Mouse (Mus musculus): ENCODE measurements around the gene Prkacb. TPM values are rescaled to one million over a fixed set of nuclear protein-coding genes. Genes with fewer than 3 reads are reported as not detected.

Prkacb gene
- total RNA-seq, 2 experiments from 2014 or later, result 425 to 476 TPM

DNA sequence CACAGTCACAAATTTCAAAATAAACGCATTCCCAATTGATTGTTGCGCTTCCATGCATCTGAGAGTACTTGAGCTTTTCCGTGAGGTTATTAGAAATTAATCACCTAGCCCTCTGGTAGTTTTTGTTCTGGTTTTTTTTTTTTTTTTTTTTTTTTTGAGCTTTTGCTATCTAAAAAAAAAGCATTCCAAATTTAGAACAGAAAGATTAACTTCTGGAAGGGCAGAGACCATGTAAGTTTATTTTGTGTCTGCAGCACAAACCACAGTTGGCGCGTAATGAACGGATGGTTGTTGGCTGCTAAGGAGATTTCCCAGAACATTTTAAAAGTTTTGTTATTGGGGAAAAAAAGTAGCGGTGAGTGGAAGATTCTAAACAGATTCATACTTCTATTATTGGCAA is 834 bp upstream of the Prkacb start:
- peak overlapping the region; percentile 57 for H3K4me3 ChIP-seq
- intact Hi-C loops (cut with DNase I), result loop anchor here (1.0 to 5.0 kb wide), 3 partner anchors 39 to 292 kb away; partner anchors contain the start of genes Rpf1 and Ttll7
- H3K27ac ChIP-seq, result peak overlapping the region; percentile 96
- TF ChIP-seq CTCF (IDR thresholded peaks at IDR 0.05), result no peak
- no peak for DNase-seq (ENCODE audit: extremely low spot score in 1 of 2, low spot score in 2 of 2)

DNA sequence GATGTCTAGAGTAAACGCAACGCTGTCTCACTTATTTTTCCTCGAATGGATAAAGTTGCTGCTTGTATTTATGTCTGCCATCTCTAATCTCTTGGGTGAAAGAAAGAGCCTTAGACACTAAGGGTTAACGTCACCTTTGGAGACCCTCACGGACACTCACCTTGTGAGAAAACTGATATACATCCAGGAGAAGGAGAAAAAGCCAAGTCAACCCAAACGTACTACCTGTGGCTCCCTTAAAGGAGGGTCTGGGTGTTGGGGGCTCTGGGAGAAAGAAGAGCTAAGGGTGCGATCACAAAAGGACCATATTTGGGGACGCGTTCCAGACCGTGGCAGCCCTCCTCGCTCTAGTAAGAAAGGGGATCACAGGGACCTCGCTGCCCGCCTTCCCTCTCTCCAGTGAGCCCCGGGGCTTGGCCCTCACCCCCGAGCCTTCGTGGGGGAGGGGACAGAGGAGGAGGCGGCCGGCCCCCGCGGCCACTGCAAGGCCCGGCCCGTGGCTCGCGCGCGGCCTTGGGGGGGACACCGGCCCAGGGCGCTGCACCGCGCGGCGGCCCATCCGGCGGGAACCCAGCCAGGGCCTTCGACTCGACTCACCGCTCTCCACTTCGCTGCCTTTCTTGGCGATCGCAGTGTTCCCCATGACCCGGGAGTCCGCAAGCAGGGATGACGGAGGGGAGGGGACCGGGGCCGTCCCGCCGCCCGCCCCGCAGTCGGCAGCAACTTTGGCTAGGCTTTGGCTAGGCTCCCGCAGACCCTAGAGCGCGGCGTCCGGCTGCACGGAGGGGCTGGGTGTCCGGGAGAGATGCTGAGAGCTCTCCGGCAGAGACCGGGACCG is 530 bp downstream of the Prkacb start:
- intact Hi-C loops (cut with DNase I), result loop anchor here (5.0 kb wide), 1 partner anchor 100 kb away; no protein-coding TSS in a partner anchor
- TF ChIP-seq CTCF (IDR thresholded peaks at IDR 0.05), result no peak
- no peak for DNase-seq (ENCODE audit: extremely low spot score in 1 of 2, low spot score in 2 of 2)

DNA sequence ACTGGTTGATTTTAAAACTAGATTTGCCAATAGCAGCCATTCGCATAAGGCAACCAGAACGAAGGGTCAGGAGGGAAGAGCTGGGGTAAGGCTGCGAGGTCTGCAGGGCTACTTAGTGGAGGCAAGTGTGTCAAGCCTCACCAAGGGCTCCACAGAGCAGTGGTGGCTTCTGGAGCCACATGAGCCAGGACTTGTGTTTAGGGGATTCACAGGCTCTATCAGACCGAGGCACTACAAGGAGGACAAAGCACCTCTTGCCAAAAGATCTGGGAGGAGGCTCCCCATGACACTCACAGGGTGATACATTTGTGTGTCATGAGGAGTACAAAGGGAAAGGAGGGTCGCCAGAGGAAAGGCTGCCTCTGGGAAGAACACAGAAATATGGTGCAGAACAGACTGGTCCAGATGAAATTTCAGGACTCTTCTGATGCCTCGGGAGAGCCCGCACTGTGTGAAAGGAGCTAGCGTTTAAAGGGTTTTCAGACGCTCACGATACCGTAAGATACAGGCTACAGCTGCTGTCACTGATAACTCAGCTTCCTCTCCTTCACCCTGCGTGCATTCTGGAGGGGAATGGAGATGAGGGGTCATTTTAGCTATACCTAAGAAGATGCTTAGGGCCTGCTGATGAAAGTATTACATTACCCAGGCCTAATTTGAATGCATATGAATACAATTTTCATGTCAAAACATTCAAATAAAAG is 19.1 kb downstream of the Prkacb start:
- no peak for TF ChIP-seq CTCF (IDR thresholded peaks at IDR 0.05)
- no peak overlapping the region for H3K27ac ChIP-seq
- intact Hi-C loops (cut with DNase I), result loop anchor here (2.0 kb wide), 1 partner anchor 151 kb away; no protein-coding TSS in a partner anchor
- H3K4me3 ChIP-seq, result no peak overlapping the region
- no peak for DNase-seq (ENCODE audit: extremely low spot score in 1 of 2, low spot score in 2 of 2)

More for the DNA sequence above, 530 bp downstream of the Prkacb start:
- H3K4me3 ChIP-seq, result peak overlapping the region; percentile 57
- H3K27ac ChIP-seq, result peak overlapping the region; percentile 96

DNA sequence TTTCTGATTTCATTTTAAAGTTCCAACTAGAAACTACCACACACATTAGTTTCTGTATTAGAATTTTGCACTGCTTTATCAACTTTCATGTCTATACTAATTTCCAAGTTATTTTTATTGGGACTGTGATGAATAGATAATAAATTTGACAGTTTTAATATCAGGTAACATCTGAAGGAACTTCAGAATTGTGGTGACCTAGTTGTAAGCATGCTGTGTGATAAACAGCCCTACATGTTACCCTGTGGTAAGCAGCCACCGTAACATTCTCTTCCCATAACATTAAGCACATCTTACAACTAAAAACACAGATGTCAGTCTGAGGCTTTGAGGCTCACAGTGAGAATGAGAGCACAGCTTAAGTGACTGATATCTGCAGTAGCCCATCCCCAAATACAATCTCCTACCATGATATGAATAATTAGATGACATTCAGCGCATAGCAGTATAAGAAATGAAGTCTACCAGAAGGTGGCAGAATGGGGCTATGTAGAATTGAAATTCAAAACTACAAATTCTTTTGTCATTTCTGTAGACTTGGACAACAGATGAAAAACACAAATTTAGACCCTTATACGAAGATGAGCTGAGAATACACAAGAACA is 20.5 kb downstream of the Prkacb start:
- TF ChIP-seq CTCF (IDR thresholded peaks at IDR 0.05), result peak; percentile 73
- Histone ChIP-seq H3K27ac (no peak overlapping the region), H3K4me3 (no peak overlapping the region)
- intact Hi-C loops (cut with DNase I), result loop anchor here (1.0 to 2.0 kb wide), 2 partner anchors 123 to 153 kb away; no protein-coding TSS in a partner anchor
- DNase-seq (ENCODE audit: extremely low spot score in 1 of 2, low spot score in 2 of 2), result no peak

DNA sequence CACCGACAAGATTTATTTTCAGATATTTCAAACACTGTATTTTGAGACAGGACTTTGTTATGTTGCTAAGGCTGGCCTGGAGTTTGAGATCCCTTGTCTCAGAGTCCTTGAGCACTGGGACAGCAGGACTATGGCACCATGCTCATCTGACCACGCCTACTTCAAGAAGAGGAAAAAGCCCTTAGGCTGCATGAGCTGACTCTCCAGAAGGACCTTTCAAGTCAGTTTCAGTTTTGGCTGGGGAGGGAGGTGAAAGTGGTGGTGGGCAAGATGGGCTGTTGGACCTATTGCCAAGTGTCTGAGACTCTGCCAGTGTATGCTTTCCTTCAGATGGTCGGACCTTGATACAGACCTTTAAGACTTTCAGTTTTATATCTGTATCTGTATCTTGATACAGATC is 28.6 kb downstream of the Prkacb start:
- Histone ChIP-seq H3K27ac (no peak overlapping the region), H3K4me3 (no peak overlapping the region)
- no peak for TF ChIP-seq CTCF (IDR thresholded peaks at IDR 0.05)
- DNase-seq (ENCODE audit: extremely low spot score in 1 of 2, low spot score in 2 of 2), result no peak
- intact Hi-C loops (cut with DNase I), result loop anchor here (2.0 kb wide), 1 partner anchor 447 kb away; no protein-coding TSS in a partner anchor

DNA sequence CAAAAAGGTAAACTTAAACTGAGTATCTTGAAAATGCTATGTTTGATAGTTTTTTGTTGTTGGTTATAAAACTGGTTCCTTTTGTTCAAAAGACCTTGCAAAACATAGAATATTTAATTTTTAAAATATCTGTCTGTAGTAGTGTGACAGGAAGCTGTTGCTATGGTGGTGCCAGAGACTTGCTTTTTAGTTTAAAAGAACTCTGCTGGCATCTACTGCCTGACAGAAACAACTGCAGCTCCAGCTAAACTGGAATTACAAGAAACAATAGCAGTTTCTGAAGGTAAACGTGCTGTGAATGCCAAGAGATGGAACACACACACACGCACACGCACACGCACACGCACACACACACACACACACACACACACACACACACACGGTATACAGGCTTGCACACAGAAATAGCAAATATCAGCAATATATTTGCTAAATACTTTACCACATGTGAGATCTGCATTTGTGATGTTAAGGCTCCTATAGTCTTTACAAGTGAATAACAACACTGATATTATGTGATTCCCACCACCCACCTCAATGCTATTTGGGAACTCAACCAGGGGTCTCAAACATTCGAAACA is 29.1 kb downstream of the Prkacb start:
- Histone ChIP-seq H3K4me3 (no peak overlapping the region), H3K27ac (no peak overlapping the region)
- DNase-seq (ENCODE audit: extremely low spot score in 1 of 2, low spot score in 2 of 2), result no peak
- intact Hi-C loops (cut with DNase I), result loop anchor here (2.0 kb wide), 3 partner anchors 219 to 597 kb away; no protein-coding TSS in a partner anchor
- TF ChIP-seq CTCF (IDR thresholded peaks at IDR 0.05), result peak; percentile 70

DNA sequence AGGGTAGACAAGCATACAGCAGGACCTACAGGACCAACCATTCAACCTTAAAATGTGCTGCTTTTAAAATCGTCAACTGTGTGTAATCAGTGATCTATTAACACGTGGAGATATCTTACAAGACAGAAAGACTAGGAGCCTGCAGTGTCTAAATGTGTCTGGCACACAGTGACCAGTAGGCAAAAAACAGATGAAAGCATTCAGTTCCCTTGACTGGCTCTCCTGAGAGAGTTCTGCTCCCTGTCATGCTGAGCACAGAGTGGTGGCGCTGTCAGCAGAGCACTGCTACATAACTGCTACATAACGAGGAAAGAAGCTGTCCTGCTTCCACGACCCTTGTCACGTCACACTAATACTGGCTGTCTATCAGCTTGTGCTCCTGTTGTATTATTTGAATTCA is 30.2 kb downstream of the Prkacb start:
- H3K27ac ChIP-seq, result no peak overlapping the region
- intact Hi-C loops (cut with DNase I), result loop anchor here (2.0 kb wide), 2 partner anchors 218 to 596 kb away; no protein-coding TSS in a partner anchor
- no peak for DNase-seq (ENCODE audit: extremely low spot score in 1 of 2, low spot score in 2 of 2)
- no peak overlapping the region for H3K4me3 ChIP-seq
- no peak; the same call in none of the 2 replicates for TF ChIP-seq CTCF (IDR thresholded peaks at IDR 0.05)

DNA sequence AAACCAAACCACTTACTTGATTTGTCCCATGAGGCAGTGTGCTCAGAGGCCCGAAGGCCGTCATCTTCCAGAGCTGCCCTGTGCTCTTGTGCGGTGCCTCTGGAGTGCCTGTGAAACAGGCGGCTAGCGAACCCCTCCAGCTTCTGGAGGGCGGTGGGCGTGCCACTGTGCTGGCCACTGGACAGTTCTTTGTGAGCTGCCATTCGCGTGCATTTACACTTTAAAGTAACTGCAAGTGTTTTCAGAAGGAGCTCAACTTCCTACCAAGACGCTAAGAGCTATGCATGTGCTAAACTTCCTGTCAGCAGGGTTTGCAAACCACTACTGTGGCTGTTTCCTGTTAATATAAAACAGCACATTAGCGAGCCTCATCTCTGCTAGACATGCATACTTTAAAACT is 31.7 kb downstream of the Prkacb start:
- no peak for DNase-seq (ENCODE audit: extremely low spot score in 1 of 2, low spot score in 2 of 2)
- TF ChIP-seq CTCF (IDR thresholded peaks at IDR 0.05), result no peak
- Histone ChIP-seq H3K27ac (no peak overlapping the region), H3K4me3 (peak overlapping the region; percentile 9; the same call in 1 of the 2 replicates)
- intact Hi-C loops (cut with DNase I), result loop anchor here (1.0 kb wide), 1 partner anchor 436 kb away; no protein-coding TSS in a partner anchor

DNA sequence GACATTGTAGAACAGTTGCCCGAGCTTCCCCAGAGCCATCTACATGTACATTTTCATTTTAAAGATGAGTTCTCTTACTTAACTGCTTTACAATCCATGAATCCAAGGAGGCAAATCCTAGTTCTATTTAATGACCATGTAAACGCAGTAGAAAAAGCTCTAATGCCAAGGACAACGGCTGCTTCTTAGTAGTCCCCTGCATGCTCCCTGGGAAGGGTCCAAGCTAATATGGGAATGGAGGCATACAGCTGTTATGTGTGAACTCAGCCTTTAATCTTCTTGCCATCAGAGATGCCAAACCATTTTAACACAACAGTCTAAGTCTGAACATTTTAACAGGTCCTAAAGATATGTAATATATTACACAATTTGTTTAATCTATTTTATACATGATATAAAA is 32.5 kb downstream of the Prkacb start:
- no peak for DNase-seq (ENCODE audit: extremely low spot score in 1 of 2, low spot score in 2 of 2)
- TF ChIP-seq CTCF (IDR thresholded peaks at IDR 0.05), result no peak
- H3K27ac ChIP-seq, result no peak overlapping the region
- no peak overlapping the region for H3K4me3 ChIP-seq
- intact Hi-C loops (cut with DNase I), result no loop called here

DNA sequence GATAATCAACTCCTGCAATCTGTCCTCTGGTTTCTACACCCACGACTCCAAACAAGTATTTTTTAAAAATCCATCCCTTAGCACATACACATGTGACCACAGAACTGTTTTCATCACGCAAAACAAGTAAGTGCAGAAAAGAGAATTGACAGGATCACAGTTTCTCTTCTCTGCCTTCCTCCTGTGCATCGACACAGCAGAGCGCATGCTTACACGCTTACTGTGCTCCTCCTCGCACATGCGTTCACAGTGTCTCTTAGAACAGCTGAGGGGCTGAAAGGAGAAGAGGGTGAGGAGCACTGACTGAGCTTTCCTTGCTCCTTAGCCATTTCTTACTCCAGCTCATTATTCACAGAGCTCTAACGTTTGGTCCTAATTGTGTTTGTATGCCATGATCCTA is 33.9 kb downstream of the Prkacb start:
- Histone ChIP-seq H3K27ac (no peak overlapping the region), H3K4me3 (no peak overlapping the region)
- intact Hi-C loops (cut with DNase I), result no loop called here
- no peak for TF ChIP-seq CTCF (IDR thresholded peaks at IDR 0.05)
- no peak for DNase-seq (ENCODE audit: extremely low spot score in 1 of 2, low spot score in 2 of 2)

DNA sequence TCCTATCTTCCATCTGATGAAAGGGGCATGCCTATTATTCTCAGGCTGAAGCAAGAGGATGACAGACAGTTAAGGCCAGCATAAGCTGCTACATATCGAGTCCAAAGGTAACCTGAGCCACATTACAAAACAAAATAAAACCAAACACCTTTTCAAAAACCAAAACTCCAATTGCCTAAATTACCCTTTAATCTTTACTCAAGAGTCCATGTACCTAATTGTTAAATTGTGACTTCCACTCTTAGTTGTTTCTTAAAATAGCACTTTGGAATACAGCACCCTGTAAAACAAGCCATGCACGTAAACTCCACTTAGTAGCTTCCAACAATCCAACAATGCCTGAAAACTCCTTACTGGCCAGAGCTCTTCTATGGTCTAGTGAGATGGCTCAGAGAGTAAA is 34.3 kb downstream of the Prkacb start:
- TF ChIP-seq CTCF (IDR thresholded peaks at IDR 0.05), result no peak
- H3K27ac ChIP-seq, result no peak overlapping the region
- intact Hi-C loops (cut with DNase I), result no loop called here

More for the DNA sequence above, 34.3 kb downstream of the Prkacb start:
- no peak for DNase-seq (ENCODE audit: extremely low spot score in 1 of 2, low spot score in 2 of 2)
- H3K4me3 ChIP-seq, result no peak overlapping the region

All from left cerebral cortex, adult 2 months (tissue).